9 mouse cellular contexts compared by ENCODE assay signal in the genomic region with DNA sequence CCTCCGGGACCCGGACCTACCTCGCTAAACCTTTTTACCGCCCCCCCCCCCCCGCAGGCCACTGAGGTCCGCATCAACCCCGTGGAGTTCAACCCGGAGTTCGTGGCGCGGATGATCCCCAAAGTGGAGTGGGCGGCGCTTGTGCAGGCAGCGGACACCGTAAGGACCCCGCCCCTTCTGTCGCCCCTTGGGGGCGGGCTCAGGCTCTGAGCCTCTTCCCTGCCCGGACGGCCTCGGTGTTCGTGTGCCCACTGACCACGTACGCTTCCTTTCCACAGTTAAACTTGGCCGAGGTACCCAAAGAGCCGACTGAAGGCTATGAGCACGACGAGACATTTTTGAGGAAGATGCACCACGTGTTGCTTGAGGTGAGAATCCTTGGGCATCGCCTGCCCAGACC. TPM values are rescaled to one million over a fixed set of nuclear protein-coding genes. Genes with fewer than 3 reads are reported as not detected.
A peak's percentile ranks its signal among the peaks of the same experiment; 100 is the strongest.
DNase-seq lines count a peak whose midpoint lies in the region; ATAC-seq and TF ChIP-seq lines count a peak whose summit lies in the region.
"Not testable (repeated sequence)": the region's sequence is repeated elsewhere in the genome, so short reads cannot be mapped to it uniquely, and the experiment has no call there.
"Had no signal": no experiment of that assay in that cellular context is flagged by ENCODE, and none has a peak within 500 bp of the region (broad histone marks: within the 10 kb centered on the region; RNA-seq: fewer than 3 reads in every experiment).

No protein-coding gene starts in this region.

- H3K27ac ChIP-seq in hindbrain, postnatal 0 days = peak overlapping the region; percentile 98
- H3K27ac ChIP-seq in limb, embryonic 11.5 days (replicated peaks; ENCODE audit: low read depth, low read length) = peak overlapping the region; percentile 98

- peak; percentile 13 for ATAC-seq in hindbrain, postnatal 0 days
- peak; percentile 16 for ATAC-seq in limb, embryonic 11.5 days (ENCODE audit: insufficient number of reproducible peaks, low FRiP score, low TSS enrichment, low read depth)

- peak overlapping the region; percentile 73 for H3K4me2 ChIP-seq in hindbrain, postnatal 0 days (ENCODE audit: low read depth, low read length)
- H3K4me2 ChIP-seq in limb, embryonic 11.5 days (ENCODE audit: low read depth, severe bottlenecking) = peak overlapping the region; percentile 80

- TF ChIP-seq CTCF in hindbrain, postnatal 0 days (IDR thresholded peaks at IDR 0.05; ENCODE audit: low read depth) = not testable (repeated sequence)

- peak; percentile 73 for DNase-seq in ZHBTc4 (ENCODE audit: low read depth, low spot score)
- DNase-seq in embryo, embryonic 10 days (ENCODE audit: low spot score) = peak; percentile 67
- peak; percentile 45 for DNase-seq in gastrocnemius, postnatal 10 days
- DNase-seq in hindbrain, postnatal 0 days (ENCODE audit: low spot score) = peak; percentile 54
- peak; percentile 62 for DNase-seq in limb, embryonic 11.5 days (ENCODE audit: low spot score)
- DNase-seq in lung, postnatal 4 days = peak; percentile 60 to 78
- peak; percentile 50 for DNase-seq in ovary, adult 18-20 months (ENCODE audit: low spot score)
- peak; percentile 65 for DNase-seq in thymus, postnatal 4 days

- H3K27me3 ChIP-seq in hindbrain, postnatal 0 days (ENCODE audit: insufficient read depth, low read length); limb, embryonic 11.5 days (ENCODE audit: control insufficient read depth, insufficient read depth, low read length): not testable (repeated sequence)

- WGBS in hindbrain, postnatal 0 days = under 1% methylated on average over 29 of the region's 30 CpGs
- WGBS in limb, embryonic 11.5 days = under 1% methylated on average over 30 of the region's 30 CpGs

- H3K9ac ChIP-seq in hindbrain, postnatal 0 days (replicated peaks; ENCODE audit: low read length) = peak overlapping the region; percentile 63
- peak overlapping the region; percentile 67 for H3K9ac ChIP-seq in limb, embryonic 11.5 days (ENCODE audit: low read length)

- peak overlapping the region; percentile 55 for H3K4me3 ChIP-seq in hindbrain, postnatal 0 days (ENCODE audit: low read length)
- peak overlapping the region; percentile 60 for H3K4me3 ChIP-seq in limb, embryonic 11.5 days (ENCODE audit: low read depth, low read length)

- H3K9me3 ChIP-seq in hindbrain, postnatal 0 days (ENCODE audit: low read length); limb, embryonic 11.5 days (ENCODE audit: control insufficient read depth, low read length): not testable (repeated sequence)

- peaks cover 10% of the 10 kb centered on the region; the same call in 1 of the 2 replicates for H3K4me1 ChIP-seq in hindbrain, postnatal 0 days (ENCODE audit: insufficient read depth, low read length)
- peaks cover 13% of the 10 kb centered on the region; the same call in 1 of the 2 replicates for H3K4me1 ChIP-seq in limb, embryonic 11.5 days (ENCODE audit: control insufficient read depth, insufficient read depth, low read length)

- H3K36me3 ChIP-seq in hindbrain, postnatal 0 days (ENCODE audit: insufficient read depth, low read length) = peaks cover 42% of the 10 kb centered on the region
- H3K36me3 ChIP-seq in limb, embryonic 11.5 days (ENCODE audit: control insufficient read depth, insufficient read depth, low read length) = peaks cover 15% of the 10 kb centered on the region

RNA-seq across cellular contexts. Expression of a gene that starts 0.4 kb away (rescaled TPM):
- total RNA-seq in gastrocnemius, postnatal 10 days (2021) = 100 to 1,000 TPM; 150 to 152 TPM
- total RNA-seq in hindbrain, postnatal 0 days (2014; rRNA removed) = 184 and 228 TPM in 2 replicates
- 587 and 589 TPM in 2 replicates for polyA plus RNA-seq in hindbrain, postnatal 0 days (2015; fragmentation: Nextera tagmentation; extraction: Ambion mirVana)
- 74.7 and 90.5 TPM in 2 replicates for polyA plus RNA-seq in limb, embryonic 11.5 days (2014; fragmentation: Nextera tagmentation; extraction: Ambion mirVana)

RNA-seq across cellular contexts. Expression of a gene that starts 0.8 kb away (rescaled TPM):
- total RNA-seq in gastrocnemius, postnatal 10 days (2021) = 10 to 100 TPM; 45.2 to 48.1 TPM
- total RNA-seq in hindbrain, postnatal 0 days (2014; rRNA removed) = 61.7 and 68.6 TPM in 2 replicates
- polyA plus RNA-seq in hindbrain, postnatal 0 days (2015; fragmentation: Nextera tagmentation; extraction: Ambion mirVana) = 109 and 111 TPM in 2 replicates
- polyA plus RNA-seq in limb, embryonic 11.5 days (2014; fragmentation: Nextera tagmentation; extraction: Ambion mirVana) = 173 and 177 TPM in 2 replicates

RNA-seq across cellular contexts. Expression of a gene that starts 11.3 kb away (rescaled TPM):
- total RNA-seq in gastrocnemius, postnatal 10 days (2021) = 10 to 100 TPM; 45.8 to 45.9 TPM
- total RNA-seq in hindbrain, postnatal 0 days (2014; rRNA removed) = 47.0 and 61.6 TPM in 2 replicates
- polyA plus RNA-seq in hindbrain, postnatal 0 days (2015; fragmentation: Nextera tagmentation; extraction: Ambion mirVana) = 11.8 and 12.3 TPM in 2 replicates
- polyA plus RNA-seq in limb, embryonic 11.5 days (2014; fragmentation: Nextera tagmentation; extraction: Ambion mirVana) = 1.9 and 3.3 TPM in 2 replicates

RNA-seq across cellular contexts. Expression of a gene that starts 14.9 kb away (rescaled TPM):
- total RNA-seq in gastrocnemius, postnatal 10 days (2021) = not detected
- 2.0 TPM in 1 of 2 replicates, not detected in the other for total RNA-seq in hindbrain, postnatal 0 days (2014; rRNA removed)
- polyA plus RNA-seq in hindbrain, postnatal 0 days (2015; fragmentation: Nextera tagmentation; extraction: Ambion mirVana) = 2.9 and 3.7 TPM in 2 replicates
- polyA plus RNA-seq in limb, embryonic 11.5 days (2014; fragmentation: Nextera tagmentation; extraction: Ambion mirVana) = 0.71 and 1.3 TPM in 2 replicates
- total RNA-seq: heart, adult 8-10 months had no signal

RNA-seq across cellular contexts. Expression of a gene that starts 24.0 kb away (rescaled TPM):
- not detected for total RNA-seq in gastrocnemius, postnatal 10 days (2021)
- total RNA-seq in hindbrain, postnatal 0 days (2014; rRNA removed) = 13.3 and 17.6 TPM in 2 replicates
- 15.9 and 21.7 TPM in 2 replicates for polyA plus RNA-seq in hindbrain, postnatal 0 days (2015; fragmentation: Nextera tagmentation; extraction: Ambion mirVana)
- 0.24 and 0.31 TPM in 2 replicates for polyA plus RNA-seq in limb, embryonic 11.5 days (2014; fragmentation: Nextera tagmentation; extraction: Ambion mirVana)
- total RNA-seq: heart, adult 8-10 months had no signal

Comparison
In these comparisons a context has a peak if more than half of its experiments do, and no peak if none do; other contexts are left out.
1. Peak in every context shown above with its lines: DNase-seq, ATAC-seq, H3K4me3 ChIP-seq and H3K27ac ChIP-seq.